Mouse (Mus musculus) thymus, adult 2 months (tissue): ENCODE results near the gene Mrpl12. TPM values are rescaled to one million over a fixed set of nuclear protein-coding genes. Genes with fewer than 3 reads are reported as not detected.

ENCODE experiments used
- DNase-seq: peaks from one replicate; pipeline ENCODE4 v3.0.0; 2021
- H3K27ac ChIP-seq: fragments of 200-500 bp; 2 replicates; pipeline ENCODE4 v1.5.1; 2012; ENCODE audit warnings: low read length, control low read depth; ENCODE audit not compliant: control insufficient read depth, insufficient read depth
- H3K27me3 ChIP-seq: fragments of 200-500 bp; 2 replicates; pipeline ENCODE4 v1.6.1; 2012; ENCODE audit warnings: mild to moderate bottlenecking, low read length, moderate library complexity, mixed read lengths; ENCODE audit not compliant: control insufficient read depth, insufficient read depth
- H3K36me3 ChIP-seq: fragments of 200-500 bp; 2 replicates; pipeline ENCODE4 v1.6.1; 2012; ENCODE audit warnings: mild to moderate bottlenecking, low read length, moderate library complexity; ENCODE audit not compliant: control insufficient read depth, insufficient read depth
- H3K4me1 ChIP-seq: fragments of 200-500 bp; replicated peaks from 2 replicates; pipeline ENCODE4 v1.6.1; 2012; ENCODE audit warnings: low read length; ENCODE audit not compliant: control insufficient read depth, insufficient read depth
- H3K4me3 ChIP-seq: fragments of 200-500 bp; 2 replicates; pipeline ENCODE4 v1.5.1; 2012; ENCODE audit warnings: mild to moderate bottlenecking, low read length, control low read depth, moderate library complexity; ENCODE audit not compliant: control insufficient read depth, insufficient read depth
- CTCF ChIP-seq: fragments of 200-500 bp; IDR thresholded peaks from 2 replicates; pipeline ENCODE4 v1.5.1; 2012; ENCODE audit warnings: mild to moderate bottlenecking, control low read depth, low read length, moderate library complexity, borderline replicate concordance; ENCODE audit not compliant: control insufficient read depth, poor library complexity, insufficient read depth; ENCODE audit errors: extremely low read depth
- POLR2A ChIP-seq: fragments of 200-500 bp; IDR thresholded peaks from 2 replicates; pipeline ENCODE4 v1.6.1; 2012; ENCODE audit warnings: mild to moderate bottlenecking, low read length, control low read depth, moderate library complexity; ENCODE audit not compliant: control insufficient read depth, poor library complexity, insufficient read depth; ENCODE audit errors: extremely low read depth
- WGBS: fragments of 180-500 bp; shearing (Covaris S2); methylation state at CpG from one replicate; pipeline ENCODE4 v1.1.7; 2018; 5-methylcytosine and 5-hydroxymethylcytosine counted together
- polyA plus RNA-seq: library from polyadenylated mRNA; depleted of rRNA; stranded (reverse); fragments of >200 nt; gene quantifications from 2 replicates; pipeline ENCODE4 v1.2.3, GENCODE M21; 2012

The Mrpl12 gene
- polyA plus RNA-seq, 1 experiment, result 92.3 TPM

GRCm38 (mm10) chr11:120520498-120520897 is 36.1 kb downstream of the Mrpl12 start:
- Histone ChIP-seq H3K27me3 (no peaks in the 10 kb centered on the region), H3K27ac (no peak overlapping the region), H3K36me3 (no peaks in the 10 kb centered on the region), H3K4me3 (no peak overlapping the region), H3K4me1 (no peaks in the 10 kb centered on the region)
- 87% methylated on average over 9 of the region's 9 CpGs for WGBS
- no peak for TF ChIP-seq CTCF
- no peak for DNase-seq

GRCm38 (mm10) chr11:120520967-120521540 is 36.6 kb downstream of the Mrpl12 start:
- no peak for TF ChIP-seq CTCF
- no peak for TF ChIP-seq POLR2A
- no peaks in the 10 kb centered on the region for H3K4me1 ChIP-seq
- no peak overlapping the region for H3K4me3 ChIP-seq
- WGBS, result 93% methylated on average over 5 of the region's 5 CpGs
- H3K27me3 ChIP-seq, result no peaks in the 10 kb centered on the region
- no peaks in the 10 kb centered on the region for H3K36me3 ChIP-seq
- no peak for DNase-seq
- H3K27ac ChIP-seq, result no peak overlapping the region

- Histone ChIP-seq H3K27me3 (no peaks in the 10 kb centered on the region), H3K27ac (no peak overlapping the region), H3K4me1 (no peaks in the 10 kb centered on the region), H3K4me3 (no peak overlapping the region), H3K36me3 (no peaks in the 10 kb centered on the region)
- DNase-seq, result no peak
- TF ChIP-seq CTCF, result no peak
- TF ChIP-seq POLR2A, result no peak
- 92% methylated on average over 8 of the region's 8 CpGs for WGBS
These were observed 38.2 kb downstream of the Mrpl12 start for GRCm38 (mm10) chr11:120522581-120522980.

GRCm38 (mm10) chr11:120525959-120526358 is 41.5 kb downstream of the Mrpl12 start:
- H3K27ac ChIP-seq, result no peak overlapping the region
- no peaks in the 10 kb centered on the region for H3K36me3 ChIP-seq
- peaks cover 4% of the 10 kb centered on the region; the same call in 1 of the 2 replicates for H3K4me1 ChIP-seq
- H3K4me3 ChIP-seq, result no peak overlapping the region
- TF ChIP-seq POLR2A, result no peak
- no peak for TF ChIP-seq CTCF
- WGBS, result 93% methylated on average over 2 of the region's 2 CpGs
- peaks cover 5% of the 10 kb centered on the region; the same call in 1 of the 2 replicates for H3K27me3 ChIP-seq
- DNase-seq, result no peak

GRCm38 (mm10) chr11:120527690-120528354 is 43.4 kb downstream of the Mrpl12 start:
- TF ChIP-seq POLR2A (no peak), CTCF (no peak)
- Histone ChIP-seq H3K4me3 (no peak overlapping the region), H3K27me3 (peaks cover 17% of the 10 kb centered on the region; the same call in 1 of the 2 replicates), H3K36me3 (no peaks in the 10 kb centered on the region), H3K27ac (no peak overlapping the region), H3K4me1 (peaks cover 5% of the 10 kb centered on the region; the same call in 1 of the 2 replicates)
- WGBS, result 73% methylated on average over 9 of the region's 9 CpGs
- DNase-seq, result no peak

- TF ChIP-seq CTCF (no peak), POLR2A (no peak)
- H3K27me3 ChIP-seq, result peaks cover 17% of the 10 kb centered on the region; the same call in 1 of the 2 replicates
- no peak overlapping the region for H3K4me3 ChIP-seq
- peaks cover 5% of the 10 kb centered on the region; the same call in 1 of the 2 replicates for H3K4me1 ChIP-seq
- no peak overlapping the region for H3K27ac ChIP-seq
- WGBS, result 93% methylated on average over 4 of the region's 4 CpGs
- H3K36me3 ChIP-seq, result no peaks in the 10 kb centered on the region
- DNase-seq, result no peak
These were observed 44.5 kb downstream of the Mrpl12 start for GRCm38 (mm10) chr11:120528903-120529302.
